Mouse (Mus musculus): Measurements from ENCODE around the gene Sar1a.

Sar1a gene

GRCm38 (mm10) chr10:61680015-61680913 is at the start of gene Sar1a:
Sar1a (plus strand) TSS chr10:61680299.
- DNase-seq (ENCODE audit: low spot score in 2 of 2): peak; percentile 96 to 98

- no peak for DNase-seq (ENCODE audit: low spot score in 2 of 2)
Measured at GRCm38 (mm10) chr10:61632445-61632844, 47.7 kb upstream of the Sar1a start.

GRCm38 (mm10) chr10:61637055-61637454 is 43.0 kb upstream of the Sar1a start:
- no peak for DNase-seq (ENCODE audit: low spot score in 2 of 2)

GRCm38 (mm10) chr10:61640363-61640762 is 39.7 kb upstream of the Sar1a start:
- DNase-seq (ENCODE audit: low spot score in 2 of 2): no peak

GRCm38 (mm10) chr10:61646557-61646956 is 33.5 kb upstream of the Sar1a start:
- no peak for DNase-seq (ENCODE audit: low spot score in 2 of 2)

- peak; percentile 71 to 83 for DNase-seq (ENCODE audit: low spot score in 2 of 2)
Measured at GRCm38 (mm10) chr10:61647790-61648736, 32.0 kb upstream of the Sar1a start, which contains the start of gene Ppa1. Ppa1 (plus strand) TSS chr10:61648552.

- no peak for DNase-seq (ENCODE audit: low spot score in 2 of 2)
Measured at GRCm38 (mm10) chr10:61648737-61649645, 31.1 kb upstream of the Sar1a start.

GRCm38 (mm10) chr10:61654105-61654504 is 26.0 kb upstream of the Sar1a start:
- no peak for DNase-seq (ENCODE audit: low spot score in 2 of 2)

GRCm38 (mm10) chr10:61654691-61655090 is 25.4 kb upstream of the Sar1a start:
- no peak for DNase-seq (ENCODE audit: low spot score in 2 of 2)

- DNase-seq (ENCODE audit: low spot score in 2 of 2): no peak
Measured at GRCm38 (mm10) chr10:61655188-61655587, 24.9 kb upstream of the Sar1a start.

- DNase-seq (ENCODE audit: low spot score in 2 of 2): no peak
Measured at GRCm38 (mm10) chr10:61656928-61657882, 22.9 kb upstream of the Sar1a start.

- no peak for DNase-seq (ENCODE audit: low spot score in 2 of 2)
Measured at GRCm38 (mm10) chr10:61657985-61658384, 22.1 kb upstream of the Sar1a start.

GRCm38 (mm10) chr10:61661887-61662286 is 18.2 kb upstream of the Sar1a start:
- DNase-seq (ENCODE audit: low spot score in 2 of 2): no peak

- peak; percentile 39 to 45 for DNase-seq (ENCODE audit: low spot score in 2 of 2)
Measured at GRCm38 (mm10) chr10:61662391-61662988, 17.6 kb upstream of the Sar1a start.

GRCm38 (mm10) chr10:61665111-61665510 is 15.0 kb upstream of the Sar1a start:
- no peak for DNase-seq (ENCODE audit: low spot score in 2 of 2)

GRCm38 (mm10) chr10:61665651-61666050 is 14.4 kb upstream of the Sar1a start:
- no peak for DNase-seq (ENCODE audit: low spot score in 2 of 2)

- no peak for DNase-seq (ENCODE audit: low spot score in 2 of 2)
Measured at GRCm38 (mm10) chr10:61669289-61669688, 10.8 kb upstream of the Sar1a start.

GRCm38 (mm10) chr10:61669896-61670295 is 10.2 kb upstream of the Sar1a start:
- no peak for DNase-seq (ENCODE audit: low spot score in 2 of 2)

- DNase-seq (ENCODE audit: low spot score in 2 of 2): no peak
Measured at GRCm38 (mm10) chr10:61670758-61671157, 9.3 kb upstream of the Sar1a start.

GRCm38 (mm10) chr10:61675935-61676334 is 4.2 kb upstream of the Sar1a start:
- DNase-seq (ENCODE audit: low spot score in 2 of 2): no peak

Measured in frontal cortex, postnatal 10 days (tissue).